Mouse (Mus musculus): Measurements from ENCODE around the gene Cry2.
A peak's percentile ranks its signal among the peaks of the same experiment; 100 is the strongest.

Gene Cry2

GRCm38 (mm10) chr2:92445890-92446289 lies 12.0 kb upstream of the Cry2 start:
- DNase-seq (ENCODE audit: low read depth, low spot score) = no peak

- no peak for DNase-seq (ENCODE audit: low read depth, low spot score)
These were observed 10.5 kb upstream of the Cry2 start for GRCm38 (mm10) chr2:92444376-92444775.

- DNase-seq (ENCODE audit: low read depth, low spot score) = no peak
These were observed 9.5 kb upstream of the Cry2 start for GRCm38 (mm10) chr2:92443313-92443712.

- no peak for DNase-seq (ENCODE audit: low read depth, low spot score)
These were observed 8.7 kb upstream of the Cry2 start for GRCm38 (mm10) chr2:92442419-92443001.

- no peak for DNase-seq (ENCODE audit: low read depth, low spot score)
These were observed 6.6 kb upstream of the Cry2 start for GRCm38 (mm10) chr2:92440432-92440831.

GRCm38 (mm10) chr2:92438567-92438966 lies 4.7 kb upstream of the Cry2 start:
- DNase-seq (ENCODE audit: low read depth, low spot score) = no peak

GRCm38 (mm10) chr2:92437875-92438274 lies 4.0 kb upstream of the Cry2 start:
- peak; percentile 81 for DNase-seq (ENCODE audit: low read depth, low spot score)

- no peak for DNase-seq (ENCODE audit: low read depth, low spot score)
These were observed 3.5 kb upstream of the Cry2 start for GRCm38 (mm10) chr2:92437366-92437765.

- DNase-seq (ENCODE audit: low read depth, low spot score) = no peak
These were observed 1.2 kb upstream of the Cry2 start for GRCm38 (mm10) chr2:92435023-92435422.

GRCm38 (mm10) chr2:92434375-92434745 lies 517 bp upstream of the Cry2 start:
- DNase-seq (ENCODE audit: low read depth, low spot score) = no peak

GRCm38 (mm10) chr2:92432299-92433295 lies 1.2 kb downstream of the Cry2 start:
- DNase-seq (ENCODE audit: low read depth, low spot score) = no peak

GRCm38 (mm10) chr2:92431611-92432179 lies 2.1 kb downstream of the Cry2 start:
- DNase-seq (ENCODE audit: low read depth, low spot score) = no peak

GRCm38 (mm10) chr2:92430723-92431541 lies 2.9 kb downstream of the Cry2 start:
- DNase-seq (ENCODE audit: low read depth, low spot score) = peak; percentile 62

- DNase-seq (ENCODE audit: low read depth, low spot score) = no peak
These were observed 3.8 kb downstream of the Cry2 start for GRCm38 (mm10) chr2:92430089-92430488.

- DNase-seq (ENCODE audit: low read depth, low spot score) = peak; percentile 57
These were observed 6.0 kb downstream of the Cry2 start for GRCm38 (mm10) chr2:92427882-92428281.

GRCm38 (mm10) chr2:92426426-92426825 lies 7.4 kb downstream of the Cry2 start:
- no peak for DNase-seq (ENCODE audit: low read depth, low spot score)

- DNase-seq (ENCODE audit: low read depth, low spot score) = no peak
These were observed 8.5 kb downstream of the Cry2 start for GRCm38 (mm10) chr2:92425366-92425765.

- no peak for DNase-seq (ENCODE audit: low read depth, low spot score)
These were observed 9.2 kb downstream of the Cry2 start for GRCm38 (mm10) chr2:92424462-92425308.

- peak; percentile 72 for DNase-seq (ENCODE audit: low read depth, low spot score)
These were observed 10.0 kb downstream of the Cry2 start for GRCm38 (mm10) chr2:92423702-92424461.

- DNase-seq (ENCODE audit: low read depth, low spot score) = no peak
These were observed 10.7 kb downstream of the Cry2 start for GRCm38 (mm10) chr2:92423156-92423555.
